Mouse (Mus musculus) kidney, embryonic 14.5 days (tissue): Measurements from ENCODE around the gene Rab3ip. TPM values are rescaled to one million over a fixed set of nuclear protein-coding genes. Genes with fewer than 3 reads are reported as not detected.

Source experiments
- ATAC-seq: fragments of 200-750 bp; cut with Nextera tagmentation; 2 replicates; pipeline ENCODE4 v1.8.0; 2017; ENCODE audit warnings: moderate number of reproducible peaks, mild to moderate bottlenecking, moderate TSS enrichment, moderate library complexity; ENCODE audit not compliant: low FRiP score, low TSS enrichment
- H3K27ac ChIP-seq: fragments of 300-500 bp; sonication (generic); 2 replicates; pipeline ENCODE4 v1.5.1; 2014; ENCODE audit warnings: low read depth, mild to moderate bottlenecking, low read length, moderate library complexity, mixed read lengths
- H3K27me3 ChIP-seq: fragments of 300-500 bp; sonication (generic); 2 replicates; pipeline ENCODE4 v1.6.1; 2014; ENCODE audit warnings: mild to moderate bottlenecking, low read length; ENCODE audit not compliant: control insufficient read depth, insufficient read depth
- H3K36me3 ChIP-seq: fragments of 300-500 bp; sonication (generic); 2 replicates; pipeline ENCODE4 v1.6.1; 2014; ENCODE audit warnings: low read length, mixed read lengths; ENCODE audit not compliant: control insufficient read depth, insufficient read depth
- H3K4me1 ChIP-seq: fragments of 300-500 bp; sonication (generic); 2 replicates; pipeline ENCODE4 v1.6.1; 2014; ENCODE audit warnings: low read length, mixed read lengths; ENCODE audit not compliant: control insufficient read depth, insufficient read depth
- H3K4me2 ChIP-seq: fragments of 300-500 bp; sonication (generic); replicated peaks from 2 replicates; pipeline ENCODE4 v1.6.1; 2014; ENCODE audit warnings: low read depth, mild to moderate bottlenecking, low read length
- H3K4me3 ChIP-seq: fragments of 300-500 bp; sonication (generic); 2 replicates; pipeline ENCODE4 v1.5.1; 2014; ENCODE audit warnings: mild to moderate bottlenecking, low read length
- H3K9ac ChIP-seq: fragments of 300-500 bp; sonication (generic); 2 replicates; pipeline ENCODE4 v1.6.1; 2014; ENCODE audit warnings: low read depth, mild to moderate bottlenecking, low read length, moderate library complexity
- H3K9me3 ChIP-seq: fragments of 300-500 bp; sonication (generic); 2 replicates; pipeline ENCODE4 v1.6.1; 2016; ENCODE audit warnings: low read length; ENCODE audit not compliant: control insufficient read depth
- WGBS: fragments of 180-500 bp; shearing (Covaris S2); extraction: QIAGEN DNeasy Blood & Tissue Kit; methylation state at CpG from one replicate; pipeline ENCODE4 v1.1.7; 2014; 5-methylcytosine and 5-hydroxymethylcytosine counted together
- polyA plus RNA-seq: library from polyadenylated mRNA; unstranded; fragments of >200 nt; fragmentation: Nextera tagmentation; extraction: Ambion mirVana; gene quantifications from 2 replicates; pipeline ENCODE4 v1.2.1, GENCODE M21; 2014

Gene Rab3ip
- 71.4 and 102 TPM in 2 replicates for polyA plus RNA-seq

GRCm38 (mm10) chr10:116950009-116950769 is at the start of gene Rab3ip:
Gene Rab3ip (minus strand): TSS chr10:116950769.
- Histone ChIP-seq H3K4me2 (peak within 1 kb of the TSS; percentile 60), H3K4me3 (peak within 1 kb of the TSS; percentile 90), H3K27me3 (no peaks in the 10 kb centered on the region), H3K9ac (peak within 1 kb of the TSS; percentile 90), H3K27ac (peak within 1 kb of the TSS; percentile 88), H3K9me3 (0 out of 2 replicates have a peak, but pooled peaks cover 3% of the 10 kb centered on the region), H3K4me1 (0 out of 2 replicates have a peak, but pooled peaks cover 6% of the 10 kb centered on the region), H3K36me3 (no peaks in the 10 kb centered on the region)
- ATAC-seq: peak; percentile 92
- WGBS: under 1% methylated on average over 33 of the region's 103 CpGs

- Histone ChIP-seq H3K4me1 (peaks cover 9% of the 10 kb centered on the region; the same call in 1 of the 2 replicates), H3K9ac (no peak overlapping the region), H3K27me3 (no peaks in the 10 kb centered on the region), H3K27ac (no peak overlapping the region), H3K4me3 (no peak overlapping the region), H3K4me2 (no peak overlapping the region), H3K36me3 (no peaks in the 10 kb centered on the region), H3K9me3 (no peaks in the 10 kb centered on the region)
- ATAC-seq: no peak
- 76% methylated on average over 17 of the region's 17 CpGs for WGBS
These were observed 48.3 kb upstream of the Rab3ip start for GRCm38 (mm10) chr10:116998716-116999455.

GRCm38 (mm10) chr10:116996236-116996600 is 45.6 kb upstream of the Rab3ip start:
- Histone ChIP-seq H3K4me2 (no peak overlapping the region), H3K27ac (no peak overlapping the region), H3K9me3 (no peaks in the 10 kb centered on the region), H3K27me3 (no peaks in the 10 kb centered on the region), H3K36me3 (no peaks in the 10 kb centered on the region), H3K9ac (no peak overlapping the region), H3K4me1 (peaks cover 5% of the 10 kb centered on the region; the same call in 1 of the 2 replicates), H3K4me3 (no peak overlapping the region)
- peak; percentile 50; the same call in 1 of the 2 replicates for ATAC-seq
- WGBS: 57% methylated on average over 6 of the region's 6 CpGs

- Histone ChIP-seq H3K9me3 (no peaks in the 10 kb centered on the region), H3K4me1 (peaks cover 5% of the 10 kb centered on the region; the same call in 1 of the 2 replicates), H3K4me2 (no peak overlapping the region), H3K27ac (no peak overlapping the region), H3K27me3 (no peaks in the 10 kb centered on the region), H3K36me3 (no peaks in the 10 kb centered on the region), H3K4me3 (no peak overlapping the region), H3K9ac (no peak overlapping the region)
- 78% methylated on average over 6 of the region's 6 CpGs for WGBS
- no peak for ATAC-seq
These were observed 45.1 kb upstream of the Rab3ip start for GRCm38 (mm10) chr10:116995584-116996235.

- WGBS: 76% methylated on average over 5 of the region's 5 CpGs
- Histone ChIP-seq H3K4me3 (no peak overlapping the region), H3K27ac (no peak overlapping the region), H3K9me3 (no peaks in the 10 kb centered on the region), H3K27me3 (no peaks in the 10 kb centered on the region), H3K36me3 (no peaks in the 10 kb centered on the region), H3K9ac (no peak overlapping the region), H3K4me1 (peaks cover 5% of the 10 kb centered on the region; the same call in 1 of the 2 replicates), H3K4me2 (no peak overlapping the region)
- no peak for ATAC-seq
These were observed 44.6 kb upstream of the Rab3ip start for GRCm38 (mm10) chr10:116995162-116995561.

GRCm38 (mm10) chr10:116993971-116994370 is 43.4 kb upstream of the Rab3ip start:
- Histone ChIP-seq H3K27ac (no peak overlapping the region), H3K36me3 (no peaks in the 10 kb centered on the region), H3K9ac (no peak overlapping the region), H3K4me2 (no peak overlapping the region), H3K4me3 (no peak overlapping the region), H3K4me1 (peaks cover 5% of the 10 kb centered on the region; the same call in 1 of the 2 replicates), H3K27me3 (no peaks in the 10 kb centered on the region), H3K9me3 (no peaks in the 10 kb centered on the region)
- no peak for ATAC-seq
- 84% methylated on average over 8 of the region's 8 CpGs for WGBS

GRCm38 (mm10) chr10:116986264-116987082 is 35.9 kb upstream of the Rab3ip start, which contains the start of gene Best3:
Gene Best3 (plus strand): TSS chr10:116986314.
- Histone ChIP-seq H3K4me2 (no peak within 1 kb of the TSS; the same call in 1 of the 2 replicates), H3K4me3 (no peak within 1 kb of the TSS), H3K36me3 (no peaks in the 10 kb centered on the region), H3K9ac (0 out of 2 replicates have a peak within 1 kb of the TSS, but pooled peaks have one; percentile 8), H3K4me1 (0 out of 2 replicates have a peak, but pooled peaks cover 6% of the 10 kb centered on the region), H3K27me3 (no peaks in the 10 kb centered on the region), H3K9me3 (no peaks in the 10 kb centered on the region), H3K27ac (no peak within 1 kb of the TSS)
- 31% methylated on average over 21 of the region's 21 CpGs for WGBS
- 0 out of 2 replicates have a peak, but pooled peaks have one; percentile 39 for ATAC-seq

- Histone ChIP-seq H3K27me3 (no peaks in the 10 kb centered on the region), H3K9me3 (no peaks in the 10 kb centered on the region), H3K4me1 (0 out of 2 replicates have a peak, but pooled peaks cover 6% of the 10 kb centered on the region), H3K4me3 (no peak overlapping the region), H3K36me3 (no peaks in the 10 kb centered on the region), H3K9ac (no peak overlapping the region), H3K4me2 (no peak overlapping the region), H3K27ac (no peak overlapping the region)
- ATAC-seq: no peak
- 73% methylated on average over 12 of the region's 12 CpGs for WGBS
These were observed 34.3 kb upstream of the Rab3ip start for GRCm38 (mm10) chr10:116984836-116985235.
